Mouse (Mus musculus): ENCODE data around the gene Bckdk. TPM values are rescaled to one million over a fixed set of nuclear protein-coding genes. Genes with fewer than 3 reads are reported as not detected.

Gene Bckdk
- polyA plus RNA-seq, 1 experiment from 2014 or later, result 141 TPM

- Histone ChIP-seq H3K9ac (ENCODE audit: low read length) (no peak overlapping the region), H3K27me3 (ENCODE audit: control insufficient read depth, insufficient read depth, low read length) (no peaks in the 10 kb centered on the region), H3K27ac (ENCODE audit: low read length) (no peak overlapping the region), H3K4me1 (ENCODE audit: control insufficient read depth, insufficient read depth, low read length) (no peaks in the 10 kb centered on the region), H3K4me3 (ENCODE audit: low read length) (no peak overlapping the region), H3K4me2 (ENCODE audit: low read depth, low read length) (no peak overlapping the region), H3K36me3 (ENCODE audit: control insufficient read depth, insufficient read depth) (no peaks in the 10 kb centered on the region), H3K9me3 (replicated peaks; ENCODE audit: control insufficient read depth, low read length) (no peaks in the 10 kb centered on the region)
- WGBS, result 33% methylated on average over 13 of the region's 13 CpGs
- ATAC-seq (replicated peaks; ENCODE audit: extremely low read depth, insufficient read depth, low FRiP score), result no peak
Observed at GRCm38 (mm10) chr7:127952864-127953581, 49.1 kb downstream of the Bckdk start.

- 59% methylated on average over 5 of the region's 5 CpGs for WGBS
- Histone ChIP-seq H3K36me3 (ENCODE audit: control insufficient read depth, insufficient read depth) (no peaks in the 10 kb centered on the region), H3K27ac (ENCODE audit: low read length) (no peak overlapping the region), H3K9me3 (replicated peaks; ENCODE audit: control insufficient read depth, low read length) (0 out of 2 replicates have a peak, but pooled peaks cover 3% of the 10 kb centered on the region), H3K4me3 (ENCODE audit: low read length) (no peak overlapping the region), H3K9ac (ENCODE audit: low read length) (no peak overlapping the region), H3K4me2 (ENCODE audit: low read depth, low read length) (no peak overlapping the region), H3K27me3 (ENCODE audit: control insufficient read depth, insufficient read depth, low read length) (no peaks in the 10 kb centered on the region), H3K4me1 (ENCODE audit: control insufficient read depth, insufficient read depth, low read length) (no peaks in the 10 kb centered on the region)
- ATAC-seq (replicated peaks; ENCODE audit: extremely low read depth, insufficient read depth, low FRiP score), result no peak
Observed at GRCm38 (mm10) chr7:127959364-127959763, 55.5 kb downstream of the Bckdk start.

Other genes with a start within 250 kb of the Bckdk start
- gene Bcl7c, start 195.1 kb upstream of the Bckdk start, polyA plus RNA-seq (2015; fragmentation: Nextera tagmentation; extraction: Ambion mirVana), result 36.9 and 37.5 TPM in 2 replicates
- gene Ctf1, start 191.3 kb upstream of the Bckdk start, polyA plus RNA-seq (2015; fragmentation: Nextera tagmentation; extraction: Ambion mirVana), result 6.2 and 6.6 TPM in 2 replicates
- gene Ctf2, start 171.9 kb upstream of the Bckdk start, polyA plus RNA-seq (2015; fragmentation: Nextera tagmentation; extraction: Ambion mirVana), result 0.11 TPM in 2 replicates
- gene Fbxl19, start 159.5 kb upstream of the Bckdk start, polyA plus RNA-seq (2015; fragmentation: Nextera tagmentation; extraction: Ambion mirVana), result 1.3 and 2.1 TPM in 2 replicates
- gene Orai3, start 134.3 kb upstream of the Bckdk start, polyA plus RNA-seq (2015; fragmentation: Nextera tagmentation; extraction: Ambion mirVana), result 20.3 and 21.4 TPM in 2 replicates
- gene Setd1a, start 127.4 kb upstream of the Bckdk start, polyA plus RNA-seq (2015; fragmentation: Nextera tagmentation; extraction: Ambion mirVana), result 10.3 and 12.3 TPM in 2 replicates
- gene Gm49388, start 118.5 kb upstream of the Bckdk start, polyA plus RNA-seq (2015; fragmentation: Nextera tagmentation; extraction: Ambion mirVana), result not detected in 2 replicates
- 24.5 and 24.9 TPM in 2 replicates for gene Hsd3b7, start 103.5 kb upstream of the Bckdk start, polyA plus RNA-seq (2015; fragmentation: Nextera tagmentation; extraction: Ambion mirVana)
- 50.3 and 53.7 TPM in 2 replicates for gene Stx4a, start 79.8 kb upstream of the Bckdk start, polyA plus RNA-seq (2015; fragmentation: Nextera tagmentation; extraction: Ambion mirVana)
- gene Stx1b, start 79.5 kb upstream of the Bckdk start, polyA plus RNA-seq (2015; fragmentation: Nextera tagmentation; extraction: Ambion mirVana), result 1.0 and 1.3 TPM in 2 replicates
- 6.8 and 7.4 TPM in 2 replicates for gene Zfp646, start 27.9 kb upstream of the Bckdk start, polyA plus RNA-seq (2015; fragmentation: Nextera tagmentation; extraction: Ambion mirVana)
- 9.1 and 10.4 TPM in 2 replicates for gene Zfp668, start 27.3 kb upstream of the Bckdk start, polyA plus RNA-seq (2015; fragmentation: Nextera tagmentation; extraction: Ambion mirVana)
- 1.5 and 1.8 TPM in 2 replicates for gene Prss53, start 13.1 kb upstream of the Bckdk start, polyA plus RNA-seq (2015; fragmentation: Nextera tagmentation; extraction: Ambion mirVana)
- not detected in 2 replicates for gene Gm21974, start 8.6 kb upstream of the Bckdk start, polyA plus RNA-seq (2015; fragmentation: Nextera tagmentation; extraction: Ambion mirVana)
- 99.9 and 113 TPM in 2 replicates for gene Vkorc1, start 8.5 kb upstream of the Bckdk start, polyA plus RNA-seq (2015; fragmentation: Nextera tagmentation; extraction: Ambion mirVana)
- 26.1 and 30.4 TPM in 2 replicates for gene Kat8, start 8.4 kb downstream of the Bckdk start, polyA plus RNA-seq (2015; fragmentation: Nextera tagmentation; extraction: Ambion mirVana)
- gene Prss8, start 26.0 kb downstream of the Bckdk start, polyA plus RNA-seq (2015; fragmentation: Nextera tagmentation; extraction: Ambion mirVana), result 1.6 and 8.3 TPM in 2 replicates
- 8.8 and 9.6 TPM in 2 replicates for gene Prss36, start 42.6 kb downstream of the Bckdk start, polyA plus RNA-seq (2015; fragmentation: Nextera tagmentation; extraction: Ambion mirVana)
- 249 and 255 TPM in 2 replicates for gene Fus, start 63.4 kb downstream of the Bckdk start, polyA plus RNA-seq (2015; fragmentation: Nextera tagmentation; extraction: Ambion mirVana)
- 60.8 and 72.1 TPM in 2 replicates for gene Pycard, start 89.8 kb downstream of the Bckdk start, polyA plus RNA-seq (2015; fragmentation: Nextera tagmentation; extraction: Ambion mirVana)
- 0.84 and 1.0 TPM in 2 replicates for gene Trim72, start 99.9 kb downstream of the Bckdk start, polyA plus RNA-seq (2015; fragmentation: Nextera tagmentation; extraction: Ambion mirVana)
- 0.98 and 1.2 TPM in 2 replicates for gene Itgam, start 158.6 kb downstream of the Bckdk start, polyA plus RNA-seq (2015; fragmentation: Nextera tagmentation; extraction: Ambion mirVana)
- gene Gm49368, start 158.6 kb downstream of the Bckdk start, polyA plus RNA-seq (2015; fragmentation: Nextera tagmentation; extraction: Ambion mirVana), result not detected in 2 replicates
- 0.22 and 0.67 TPM in 2 replicates for gene Itgax, start 225.5 kb downstream of the Bckdk start, polyA plus RNA-seq (2015; fragmentation: Nextera tagmentation; extraction: Ambion mirVana)